Mouse (Mus musculus) skeletal muscle tissue, adult 2 months (tissue): ENCODE measurements around the gene Mical3.
A peak's percentile ranks its signal among the peaks of the same experiment; 100 is the strongest.

Experiments
- DNase-seq: peaks from one replicate; pipeline ENCODE4 v3.0.0-alpha.2; 2012; ENCODE audit warnings: low read depth, low spot score

The Mical3 gene

GRCm38 (mm10) chr6:121146798-121147197, 16.0 kb upstream of the Mical3 start:
- DNase-seq: no peak

DNA sequence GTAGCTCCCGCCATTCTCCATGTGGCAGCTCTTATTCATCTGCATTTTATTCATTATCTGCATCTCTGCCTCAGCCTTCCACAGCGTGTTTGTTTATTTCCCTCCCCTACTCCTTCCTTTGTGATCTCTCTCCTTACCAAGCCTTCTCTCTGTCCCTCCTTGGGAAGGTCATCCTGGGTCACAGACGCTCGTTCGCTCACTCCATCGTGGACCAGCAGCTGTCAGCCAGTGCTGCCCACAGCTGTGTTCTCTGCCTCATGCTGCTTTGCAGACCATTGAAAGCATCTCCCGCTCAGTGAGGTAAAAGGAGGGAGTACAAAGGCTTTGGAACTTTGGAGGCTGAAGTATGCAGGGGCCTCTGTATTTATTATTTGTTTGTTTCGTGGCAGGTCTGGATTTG, 15.1 kb upstream of the Mical3 start:
- no peak for DNase-seq

DNA sequence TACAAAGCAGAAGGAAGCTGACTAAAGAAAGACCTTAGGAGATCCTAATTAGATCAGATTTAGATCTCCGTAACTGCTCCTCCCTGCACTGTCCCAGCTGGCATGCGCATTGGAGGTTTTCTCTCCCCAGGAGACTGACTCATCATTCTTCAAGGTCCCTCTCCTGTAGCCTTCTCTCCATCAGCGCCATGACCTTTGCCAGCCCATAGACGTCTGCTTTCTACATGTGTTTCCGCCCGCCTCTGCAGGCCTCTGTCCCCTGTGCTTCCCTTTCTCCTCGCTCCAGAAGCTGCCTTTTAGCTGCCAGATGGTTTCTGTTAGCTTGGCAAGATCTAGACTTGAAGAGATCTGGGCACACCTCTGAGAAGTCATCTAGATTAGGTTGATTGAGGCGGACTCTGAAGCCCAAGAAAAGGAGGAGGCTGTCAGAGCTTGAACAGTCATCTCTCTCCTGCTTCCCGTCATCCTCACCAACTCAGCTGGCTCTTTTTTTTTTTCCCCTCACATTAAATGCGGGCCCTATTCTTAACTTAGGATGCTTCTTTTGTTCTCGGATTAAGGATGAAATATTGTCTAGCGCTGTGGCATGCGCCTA, 14.3 kb upstream of the Mical3 start:
- DNase-seq: peak; percentile 36

GRCm38 (mm10) chr6:121144066-121144465, 13.3 kb upstream of the Mical3 start:
- peak; percentile 71 for DNase-seq

DNA sequence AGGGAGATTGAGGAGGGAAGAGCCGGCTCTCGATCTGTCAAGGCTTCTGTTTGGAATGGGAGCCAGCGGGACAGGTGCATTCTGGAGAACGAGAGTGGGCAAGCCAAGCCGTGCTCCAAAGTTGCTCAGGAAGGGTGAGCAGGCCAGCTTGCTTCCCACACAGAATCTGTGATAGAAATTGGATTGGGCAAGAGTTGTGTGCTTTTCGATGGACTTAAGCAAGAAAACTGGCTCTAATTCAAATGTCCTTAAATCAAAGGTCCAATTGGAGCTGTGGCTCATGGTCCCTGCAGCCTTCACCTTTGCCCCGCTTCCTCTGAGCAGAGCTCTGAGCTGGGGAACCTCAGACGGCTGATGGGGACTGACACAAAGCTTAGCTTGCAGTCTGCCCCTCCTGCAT, 12.6 kb upstream of the Mical3 start:
- DNase-seq: peak; percentile 58

- no peak for DNase-seq
Measured at GRCm38 (mm10) chr6:121142298-121142697, 11.5 kb upstream of the Mical3 start.

GRCm38 (mm10) chr6:121139271-121139670, 8.5 kb upstream of the Mical3 start:
- DNase-seq: peak; percentile 81

GRCm38 (mm10) chr6:121138338-121139040, 7.7 kb upstream of the Mical3 start:
- DNase-seq: no peak

- no peak for DNase-seq
Measured at GRCm38 (mm10) chr6:121137222-121137621, 6.4 kb upstream of the Mical3 start.

GRCm38 (mm10) chr6:121134884-121135283, 4.1 kb upstream of the Mical3 start:
- DNase-seq: peak; percentile 56

DNA sequence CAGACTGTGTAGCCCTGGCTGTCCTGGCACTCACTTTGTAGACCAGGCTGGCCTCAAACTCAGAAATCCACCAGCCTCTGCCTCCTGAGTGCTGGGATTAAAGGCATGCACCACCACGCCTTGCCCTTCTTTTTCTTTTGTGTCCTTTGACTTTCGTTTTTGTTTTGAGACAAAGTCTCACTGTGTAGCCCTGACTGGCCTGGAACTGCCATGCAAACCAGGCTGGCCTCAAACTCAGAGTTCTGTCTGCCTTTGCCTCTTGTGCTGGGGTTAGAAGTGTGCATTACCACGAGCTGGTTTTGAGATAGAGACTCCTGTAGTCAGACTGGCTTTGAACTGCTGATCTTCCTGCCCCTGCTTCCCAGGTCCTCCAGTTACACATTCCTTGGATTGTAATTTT, 3.5 kb upstream of the Mical3 start:
- no peak for DNase-seq

GRCm38 (mm10) chr6:121130039-121130705, 627 bp downstream of the Mical3 start:
- peak; percentile 68 for DNase-seq

DNA sequence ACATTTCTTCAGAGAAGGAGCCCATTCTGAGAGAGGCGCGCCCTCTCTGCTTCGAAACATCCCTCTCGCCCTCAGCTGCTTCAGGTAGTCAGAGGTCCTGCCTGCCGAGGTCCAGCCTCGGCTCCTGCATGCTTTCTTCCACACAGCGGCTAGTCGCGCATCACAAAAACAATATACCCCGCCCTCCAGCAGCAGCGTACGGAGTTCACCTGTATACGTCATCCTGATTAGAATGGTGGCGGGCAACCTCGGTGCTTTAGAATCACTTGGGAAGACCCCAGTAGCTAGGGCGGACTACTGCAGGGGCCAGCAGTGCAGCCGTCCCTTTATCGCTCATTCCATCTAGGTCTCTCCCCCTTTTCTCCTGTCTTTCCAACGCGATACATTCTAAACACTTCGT, 1.3 kb downstream of the Mical3 start:
- no peak for DNase-seq

- no peak for DNase-seq
Measured at GRCm38 (mm10) chr6:121128736-121129135, 2.1 kb downstream of the Mical3 start.

DNA sequence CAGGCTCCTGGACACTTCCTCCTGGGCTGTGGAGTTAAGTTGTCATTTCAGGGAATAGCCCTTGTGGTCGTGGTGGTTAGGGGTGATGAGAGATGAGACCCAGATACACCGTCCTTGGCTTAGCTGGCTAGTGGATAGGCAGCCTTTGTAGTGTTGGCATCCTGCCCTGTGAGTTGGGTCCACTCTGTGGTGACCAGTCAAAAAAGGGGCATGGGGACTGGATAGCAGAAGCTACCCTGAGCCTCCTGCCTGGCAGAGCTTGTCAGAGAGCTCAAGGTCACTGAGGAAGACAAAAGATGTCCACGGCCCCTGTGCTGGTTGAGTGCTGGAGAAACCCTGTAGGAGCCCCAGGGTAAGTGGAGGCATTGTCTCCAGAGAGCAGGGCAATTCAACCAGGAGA, 3.1 kb downstream of the Mical3 start:
- no peak for DNase-seq

DNA sequence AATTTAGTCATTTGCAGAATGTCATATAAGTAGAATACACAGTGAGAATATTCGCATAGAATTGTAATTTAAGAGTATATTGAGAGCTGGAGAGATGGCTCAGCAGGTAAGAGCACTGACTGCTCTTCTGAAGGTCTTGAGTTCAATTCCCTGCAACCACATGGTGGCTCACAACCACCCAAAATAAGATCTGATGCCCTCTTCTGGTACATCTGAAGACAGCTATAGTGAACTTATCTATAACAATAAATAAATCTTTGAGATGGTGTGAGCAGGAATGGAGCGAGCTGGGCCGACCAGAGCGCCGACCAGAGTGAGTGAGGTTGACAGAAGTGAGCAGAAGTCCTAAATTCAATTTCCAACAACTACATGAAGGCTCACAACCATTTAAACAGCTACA, 4.6 kb downstream of the Mical3 start:
- no peak for DNase-seq

GRCm38 (mm10) chr6:121122739-121123241, 8.0 kb downstream of the Mical3 start:
- peak; percentile 56 for DNase-seq

DNA sequence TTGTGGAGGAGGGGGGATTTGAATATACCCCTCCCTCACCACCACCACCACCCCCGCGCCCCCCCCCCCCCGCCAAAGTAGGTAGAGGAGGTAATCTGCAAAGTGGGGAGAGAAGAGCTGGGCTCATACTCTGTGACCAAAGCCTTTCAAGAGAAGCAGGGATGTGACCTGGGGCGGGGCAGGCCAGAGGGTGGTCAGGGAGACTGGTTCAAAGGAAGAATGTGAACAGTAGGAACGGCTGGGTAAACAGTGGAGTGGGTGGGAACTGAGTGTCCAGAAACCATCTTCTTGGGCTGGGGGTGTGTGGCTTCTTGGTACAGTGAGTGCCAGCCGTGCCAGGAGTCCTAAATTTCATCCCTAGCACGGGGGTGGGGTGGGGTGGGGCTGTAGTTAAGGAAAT, 10.0 kb downstream of the Mical3 start:
- no peak for DNase-seq

- no peak for DNase-seq
Measured at GRCm38 (mm10) chr6:121117971-121118755, 12.6 kb downstream of the Mical3 start.

GRCm38 (mm10) chr6:121117142-121117541, 13.7 kb downstream of the Mical3 start:
- no peak for DNase-seq

DNA sequence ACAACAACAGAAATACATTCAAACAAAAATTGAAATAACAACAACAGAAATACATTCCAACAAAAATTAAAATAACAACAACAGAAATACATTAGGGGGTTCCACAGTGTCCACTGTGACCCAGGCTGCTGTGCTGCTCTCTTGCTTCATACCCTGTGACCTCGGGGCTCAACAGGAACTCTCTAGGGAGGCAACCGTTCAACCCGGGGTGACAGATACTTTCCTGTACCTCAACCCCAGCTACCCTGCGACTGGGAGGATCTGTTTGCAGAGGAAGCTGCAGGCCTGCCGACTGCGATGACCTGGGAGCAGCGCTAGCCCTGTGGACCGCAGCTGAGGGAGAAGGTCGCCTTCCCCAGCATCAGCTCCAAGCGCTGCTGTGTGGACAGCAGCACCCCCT, 14.4 kb downstream of the Mical3 start:
- no peak for DNase-seq

DNA sequence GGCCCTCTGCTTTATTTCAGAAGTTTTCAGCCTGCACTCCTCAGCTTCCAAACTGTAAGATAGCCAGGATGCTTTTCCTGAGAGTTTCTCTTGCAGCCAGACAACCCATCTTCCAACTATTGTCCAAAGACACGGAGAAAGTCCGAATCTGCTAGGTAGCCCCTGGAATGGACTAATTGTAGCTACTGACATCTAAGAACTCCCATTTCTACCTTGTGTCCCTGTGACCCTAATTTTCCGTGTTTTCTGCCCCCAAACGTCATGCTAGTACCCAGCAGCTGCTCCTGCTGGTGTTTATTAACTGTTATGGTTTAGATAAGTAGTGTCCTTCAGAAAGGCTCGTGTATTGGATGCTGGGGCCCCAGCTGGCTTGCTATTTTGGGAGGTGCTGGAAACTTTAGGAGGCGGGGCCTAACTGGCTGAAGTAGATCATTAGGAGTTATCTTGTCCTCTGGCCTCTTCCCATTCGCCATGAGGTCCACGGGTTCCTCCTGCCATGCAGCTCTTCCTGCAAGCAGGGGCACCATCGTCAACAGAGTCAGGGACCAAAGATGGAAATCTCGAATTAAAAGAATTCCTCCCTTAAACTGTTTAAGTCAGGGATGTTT, 19.2 kb downstream of the Mical3 start:
- DNase-seq: peak; percentile 67
